Mouse (Mus musculus) bone marrow macrophage, adult 2 months (primary cell): ENCODE data around the gene Thsd4.

Experiments
- CTCF ChIP-seq: IDR thresholded peaks from 2 replicates; pipeline ENCODE4 v1.5.1; 2012; ENCODE audit warnings: low read depth, mild to moderate bottlenecking, low read length, moderate library complexity
- POLR2A ChIP-seq: IDR thresholded peaks from 2 replicates; pipeline ENCODE4 v1.6.1; 2012; ENCODE audit warnings: mild to moderate bottlenecking, low read depth, low read length, borderline replicate concordance

DNA sequence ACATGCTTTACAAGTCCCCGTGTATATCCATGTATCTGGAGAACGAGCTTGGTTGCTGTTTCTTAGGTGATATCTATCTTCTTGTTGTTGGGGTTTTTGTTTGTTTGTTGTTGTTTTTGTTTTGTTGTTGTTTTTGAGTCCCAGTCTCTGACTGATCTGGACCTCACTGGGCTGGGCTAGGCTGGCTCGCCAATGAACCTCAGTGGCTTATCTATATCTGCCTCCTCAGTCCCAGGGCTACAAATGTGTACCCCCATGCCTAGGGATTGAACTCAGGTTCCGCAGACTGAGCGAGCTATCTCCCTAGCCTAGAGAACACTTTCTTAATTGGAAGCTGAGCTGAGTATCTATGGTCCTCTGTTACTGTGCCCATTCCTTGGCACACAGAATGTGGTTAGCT lies 241.1 kb downstream of the Thsd4 start:
- no peak for TF ChIP-seq CTCF
- no peak for TF ChIP-seq POLR2A
